8 mouse cellular contexts compared by ENCODE assay signal in the genomic region with DNA sequence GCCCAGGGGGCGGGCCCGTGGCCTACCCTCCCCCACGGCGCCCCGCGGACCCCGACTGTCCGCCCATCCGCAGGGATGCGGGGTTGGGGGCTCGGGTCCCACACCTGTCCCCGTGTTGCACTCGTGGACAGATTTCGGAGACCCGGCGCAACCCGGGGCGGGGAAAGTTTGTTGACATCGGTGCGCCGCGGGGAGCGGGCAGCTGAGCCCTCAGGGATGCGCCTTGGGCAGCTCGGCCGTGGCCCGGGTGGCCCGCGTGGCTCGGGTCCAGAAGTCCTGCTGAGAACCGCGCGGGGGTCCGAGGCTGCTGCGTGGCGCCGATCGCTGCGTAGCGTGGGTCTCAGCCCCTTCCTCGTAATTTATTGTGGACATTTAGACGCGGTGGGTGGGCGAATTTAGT. TPM values are rescaled to one million over a fixed set of nuclear protein-coding genes. Genes with fewer than 3 reads are reported as not detected.
DNase-seq lines count a peak whose midpoint lies in the region; ATAC-seq and TF ChIP-seq lines count a peak whose summit lies in the region.

No protein-coding gene starts in this region.

- TF ChIP-seq CTCF in thymus, adult 2 months (IDR thresholded peaks at IDR 0.05; ENCODE audit: borderline replicate concordance, control insufficient read depth, extremely low read depth, insufficient read depth, low read length, poor library complexity) = no peak

- H3K4me1 ChIP-seq in thymus, adult 2 months (replicated peaks; ENCODE audit: control insufficient read depth, insufficient read depth, low read length) = peaks cover 15% of the 10 kb centered on the region
- 0 out of 2 replicates have a peak, but pooled peaks cover 2% of the 10 kb centered on the region for H3K4me1 ChIP-seq in heart, embryonic 16.5 days (ENCODE audit: control insufficient read depth, insufficient read depth, low read length)
- H3K4me1 ChIP-seq in limb, embryonic 15.5 days = peaks cover 12% of the 10 kb centered on the region
- 0 out of 2 replicates have a peak, but pooled peaks cover 4% of the 10 kb centered on the region for H3K4me1 ChIP-seq in neural tube, embryonic 14.5 days (ENCODE audit: control insufficient read depth, insufficient read depth, low read length)

- WGBS in thymus, adult 2 months = 2% methylated on average over 44 of the region's 44 CpGs
- WGBS in heart, embryonic 16.5 days = 1% methylated on average over 42 of the region's 44 CpGs
- WGBS in limb, embryonic 15.5 days = 1% methylated on average over 44 of the region's 44 CpGs
- under 1% methylated on average over 44 of the region's 44 CpGs for WGBS in neural tube, embryonic 14.5 days

- H3K9ac ChIP-seq in heart, embryonic 16.5 days (ENCODE audit: low read length) = peak overlapping the region; percentile 82
- peak overlapping the region; percentile 60 for H3K9ac ChIP-seq in limb, embryonic 15.5 days
- peak overlapping the region; percentile 71 for H3K9ac ChIP-seq in neural tube, embryonic 14.5 days (replicated peaks; ENCODE audit: low read depth, low read length)

- DNase-seq in cerebellum, postnatal 36 days = peak; percentile 57 to 63
- no peak for DNase-seq in cerebellum, adult 11 months
- no peak for DNase-seq in thymus, adult 2 months
- DNase-seq in thymus, postnatal 4 days = no peak
- DNase-seq in retina, embryonic 14.5 days (ENCODE audit: low spot score) = no peak

- peak overlapping the region; percentile 100 for H3K4me2 ChIP-seq in heart, embryonic 16.5 days (ENCODE audit: low read depth, low read length)
- peak overlapping the region; percentile 100 for H3K4me2 ChIP-seq in limb, embryonic 15.5 days
- H3K4me2 ChIP-seq in neural tube, embryonic 14.5 days (ENCODE audit: low read depth, low read length) = peak overlapping the region; percentile 93

- no peaks in the 10 kb centered on the region for H3K9me3 ChIP-seq in heart, embryonic 16.5 days (replicated peaks; ENCODE audit: control insufficient read depth, low read length)
- H3K9me3 ChIP-seq in limb, embryonic 15.5 days = no peaks in the 10 kb centered on the region
- H3K9me3 ChIP-seq in neural tube, embryonic 14.5 days (ENCODE audit: control insufficient read depth, low read length) = no peaks in the 10 kb centered on the region

- peak overlapping the region; percentile 49 for H3K4me3 ChIP-seq in thymus, adult 2 months (ENCODE audit: control insufficient read depth, insufficient read depth, low read length)
- H3K4me3 ChIP-seq in heart, embryonic 16.5 days (ENCODE audit: low read length) = peak overlapping the region; percentile 97
- peak overlapping the region; percentile 71 for H3K4me3 ChIP-seq in limb, embryonic 15.5 days
- peak overlapping the region; percentile 91 for H3K4me3 ChIP-seq in neural tube, embryonic 14.5 days (ENCODE audit: low read depth, low read length)

- no peaks in the 10 kb centered on the region for H3K36me3 ChIP-seq in thymus, adult 2 months (ENCODE audit: control insufficient read depth, insufficient read depth, low read length)
- no peaks in the 10 kb centered on the region for H3K36me3 ChIP-seq in heart, embryonic 16.5 days (ENCODE audit: control insufficient read depth, insufficient read depth)
- no peaks in the 10 kb centered on the region for H3K36me3 ChIP-seq in limb, embryonic 15.5 days
- no peaks in the 10 kb centered on the region for H3K36me3 ChIP-seq in neural tube, embryonic 14.5 days (ENCODE audit: control insufficient read depth, insufficient read depth, low read length)

- no peak overlapping the region for H3K27ac ChIP-seq in thymus, adult 2 months (ENCODE audit: control insufficient read depth, insufficient read depth, low read length)
- H3K27ac ChIP-seq in heart, embryonic 16.5 days (ENCODE audit: low read length) = no peak overlapping the region
- no peak overlapping the region for H3K27ac ChIP-seq in limb, embryonic 15.5 days
- H3K27ac ChIP-seq in neural tube, embryonic 14.5 days (ENCODE audit: low read depth, low read length) = peak overlapping the region; percentile 34

- H3K27me3 ChIP-seq in thymus, adult 2 months (ENCODE audit: control insufficient read depth, insufficient read depth, low read length) = no peaks in the 10 kb centered on the region; the same call in 1 of the 2 replicates
- peaks cover 11% of the 10 kb centered on the region for H3K27me3 ChIP-seq in heart, embryonic 16.5 days (ENCODE audit: control insufficient read depth, insufficient read depth, low read length)
- peaks cover 22% of the 10 kb centered on the region for H3K27me3 ChIP-seq in limb, embryonic 15.5 days
- H3K27me3 ChIP-seq in neural tube, embryonic 14.5 days (ENCODE audit: control insufficient read depth, insufficient read depth, low read length) = peaks cover 2% of the 10 kb centered on the region; the same call in 1 of the 2 replicates

- no peak for TF ChIP-seq POLR2A in thymus, adult 2 months (IDR thresholded peaks at IDR 0.05; ENCODE audit: control insufficient read depth, extremely low read depth, insufficient read depth, low read length, poor library complexity)

- peak; percentile 23 for ATAC-seq in heart, embryonic 16.5 days (replicated peaks; ENCODE audit: extremely low read depth, insufficient read depth, low FRiP score)
- no peak; the same call in 1 of the 2 replicates for ATAC-seq in limb, embryonic 15.5 days (ENCODE audit: insufficient number of reproducible peaks, low FRiP score, low TSS enrichment, low read depth)
- no peak; the same call in 1 of the 2 replicates for ATAC-seq in neural tube, embryonic 14.5 days (ENCODE audit: low read depth)

RNA-seq across cellular contexts. Expression of gene Hivep3, which starts 0.4 kb away (rescaled TPM):
- polyA plus RNA-seq in thymus, adult 2 months (2012; rRNA removed) = 40.0 and 65.7 TPM in 2 replicates
- polyA plus RNA-seq in heart, embryonic 16.5 days (2015; fragmentation: Nextera tagmentation; extraction: Ambion mirVana) = 6.1 and 9.4 TPM in 2 replicates
- polyA plus RNA-seq in limb, embryonic 15.5 days (2015; fragmentation: Nextera tagmentation; extraction: Ambion mirVana) = 3.2 and 4.1 TPM in 2 replicates
- polyA plus RNA-seq in neural tube, embryonic 14.5 days (2014; fragmentation: Nextera tagmentation; extraction: Ambion mirVana) = 21.3 and 23.9 TPM in 2 replicates

Comparison
In these comparisons a context has a peak if more than half of its experiments do, and no peak if none do; other contexts are left out.
1. DNase-seq: peak in cerebellum, postnatal 36 days (2 of 2); none in cerebellum, adult 11 months (single experiment), thymus, adult 2 months (single experiment), thymus, postnatal 4 days (single experiment) and retina, embryonic 14.5 days (single experiment).
2. Peak in every context shown above with its lines, with median percentiles within 50 percentile points of each other: H3K4me3 ChIP-seq, H3K4me2 ChIP-seq and H3K9ac ChIP-seq.